Mouse (Mus musculus) liver, embryonic 12.5 days (tissue): ENCODE results near the gene Nek9. TPM values are rescaled to one million over a fixed set of nuclear protein-coding genes. Genes with fewer than 3 reads are reported as not detected.
A peak's percentile ranks its signal among the peaks of the same experiment; 100 is the strongest.

ENCODE experiments used
- ATAC-seq: fragments of 200-750 bp; cut with Nextera tagmentation; 2 replicates; pipeline ENCODE4 v1.8.0; 2017; ENCODE audit warnings: moderate number of reproducible peaks, mild to moderate bottlenecking, moderate library complexity
- H3K27ac ChIP-seq: fragments of 300-500 bp; sonication (generic); 2 replicates; pipeline ENCODE4 v1.5.1; 2016; ENCODE audit warnings: mild to moderate bottlenecking
- H3K27me3 ChIP-seq: fragments of 300-500 bp; sonication (generic); replicated peaks from 2 replicates; pipeline ENCODE4 v1.6.1; 2016; ENCODE audit warnings: mild to moderate bottlenecking, moderate library complexity
- H3K36me3 ChIP-seq: fragments of 300-500 bp; sonication (generic); 2 replicates; pipeline ENCODE4 v1.6.1; 2016; ENCODE audit warnings: mild to moderate bottlenecking, moderate library complexity
- H3K4me1 ChIP-seq: fragments of 300-500 bp; sonication (generic); 2 replicates; pipeline ENCODE4 v1.6.1; 2016
- H3K4me2 ChIP-seq: fragments of 300-500 bp; sonication (generic); 2 replicates; pipeline ENCODE4 v1.6.1; 2016; ENCODE audit warnings: mild to moderate bottlenecking, moderate library complexity
- H3K4me3 ChIP-seq: fragments of 300-500 bp; sonication (generic); 2 replicates; pipeline ENCODE4 v1.5.1; 2016; ENCODE audit warnings: mild to moderate bottlenecking, moderate library complexity
- H3K9ac ChIP-seq: fragments of 300-500 bp; sonication (generic); 2 replicates; pipeline ENCODE4 v1.6.1; 2016; ENCODE audit warnings: mild to moderate bottlenecking, moderate library complexity
- H3K9me3 ChIP-seq: fragments of 300-500 bp; sonication (generic); replicated peaks from 2 replicates; pipeline ENCODE4 v1.6.1; 2016; ENCODE audit warnings: mild to moderate bottlenecking, moderate library complexity
- WGBS: fragments of 180-500 bp; shearing (Covaris S2); methylation state at CpG from one replicate; pipeline ENCODE4 v1.1.7; 2016; ENCODE audit not compliant: insufficient replicate concordance; 5-methylcytosine and 5-hydroxymethylcytosine counted together
- polyA plus RNA-seq: library from polyadenylated mRNA; unstranded; fragments of >200 nt; fragmentation: Nextera tagmentation; extraction: Ambion mirVana; gene quantifications from 2 replicates; pipeline ENCODE4 v1.2.1, GENCODE M21; 2016

Gene Nek9
- polyA plus RNA-seq, 1 experiment from 2014 or later: 11.6 TPM

DNA sequence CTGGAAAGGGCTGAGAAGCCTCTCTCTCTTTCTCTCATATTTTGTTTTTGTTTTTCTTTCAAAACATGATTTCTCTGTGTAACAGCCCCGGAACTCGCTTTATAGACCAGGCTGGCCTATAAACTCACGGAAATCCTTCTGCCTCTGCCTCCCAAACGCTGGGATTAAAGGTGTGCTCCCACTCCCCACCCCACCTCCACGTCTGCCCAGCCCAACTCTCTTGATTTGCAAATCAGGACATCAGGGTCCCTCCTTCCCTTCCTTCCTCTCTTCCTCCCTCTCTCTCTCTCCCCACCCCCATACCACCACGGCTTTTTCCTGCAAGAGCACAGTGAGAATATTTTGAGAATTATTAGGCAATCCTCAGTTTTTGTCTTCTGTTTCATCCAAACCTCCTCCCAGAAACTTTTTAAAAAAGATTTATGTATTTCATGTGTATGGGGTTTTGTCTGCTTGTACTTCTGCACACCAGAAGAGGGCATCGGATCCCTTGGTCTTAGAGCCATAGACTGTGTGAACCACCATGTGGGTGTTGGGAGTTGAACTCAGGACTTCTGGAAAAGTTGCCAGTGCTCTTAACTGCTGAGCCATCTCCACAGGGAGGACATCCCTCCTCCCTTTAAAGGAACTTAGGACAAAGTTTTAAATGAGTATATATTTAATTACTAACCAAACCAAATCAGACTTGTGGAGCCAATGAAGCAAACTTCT lies 67.9 kb downstream of the Nek9 start:
- Histone ChIP-seq H3K36me3 (peaks cover 39% of the 10 kb centered on the region), H3K9ac (0 out of 2 replicates have a peak overlapping the region, but pooled peaks have one; percentile 24), H3K27me3 (no peaks in the 10 kb centered on the region), H3K4me2 (peak overlapping the region; percentile 77), H3K27ac (peak overlapping the region; percentile 18; the same call in 1 of the 2 replicates), H3K4me1 (peaks cover 33% of the 10 kb centered on the region), H3K4me3 (no peak overlapping the region), H3K9me3 (no peaks in the 10 kb centered on the region)
- no peak for ATAC-seq
- 54% methylated on average over 7 of the region's 7 CpGs for WGBS

DNA sequence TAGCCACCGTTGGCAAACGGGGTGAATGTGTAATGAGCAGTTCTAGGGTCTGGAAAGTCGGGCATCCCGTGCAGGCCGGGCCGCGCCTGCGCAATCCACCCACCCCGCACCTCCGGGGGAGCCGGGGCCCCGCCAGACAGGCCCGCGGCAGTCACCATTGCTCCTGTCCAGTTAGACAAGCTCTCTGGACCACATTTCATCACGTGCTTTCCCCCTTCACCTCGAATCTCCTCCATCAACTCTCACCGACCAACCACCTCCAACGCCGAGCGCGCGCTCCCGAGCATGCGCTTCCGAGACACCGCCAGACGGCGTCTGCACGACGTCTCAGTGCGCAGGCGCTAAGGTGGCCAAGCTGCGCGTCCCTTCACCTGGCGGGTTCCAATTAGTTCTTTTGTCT lies 68.8 kb downstream of the Nek9 start, which contains the start of gene Mlh3:
Gene Mlh3, minus strand, starts transcription at position 281 of the 400 bp plus-strand sequence.
- Histone ChIP-seq H3K9ac (peak within 1 kb of the TSS; percentile 75), H3K4me2 (peak within 1 kb of the TSS; percentile 77), H3K27ac (peak within 1 kb of the TSS; percentile 75), H3K36me3 (peaks cover 30% of the 10 kb centered on the region), H3K9me3 (no peaks in the 10 kb centered on the region), H3K4me1 (peaks cover 33% of the 10 kb centered on the region), H3K27me3 (no peaks in the 10 kb centered on the region), H3K4me3 (peak within 1 kb of the TSS; percentile 76)
- peak; percentile 89 for ATAC-seq
- 3% methylated on average over 35 of the region's 35 CpGs for WGBS

DNA sequence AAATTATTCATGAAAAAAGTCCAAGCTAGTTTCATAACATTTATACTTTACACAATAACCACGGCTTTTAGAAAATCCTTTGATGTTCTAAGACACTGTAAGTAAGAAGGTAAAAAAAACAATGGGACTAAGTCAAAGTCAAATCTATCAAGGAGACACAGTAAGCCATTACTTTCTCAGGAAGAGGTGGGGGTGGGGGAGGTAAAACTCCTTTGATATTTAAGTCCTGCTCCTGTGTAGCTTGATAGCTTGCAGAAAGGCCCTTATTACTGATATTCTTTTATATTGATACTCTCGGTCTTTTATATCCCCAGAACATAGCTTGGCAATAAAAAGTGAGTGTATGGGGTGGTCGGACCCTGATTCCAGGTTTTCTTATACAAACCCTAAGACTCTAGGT lies 69.3 kb downstream of the Nek9 start:
- peak overlapping the region; percentile 75 for H3K27ac ChIP-seq
- no peaks in the 10 kb centered on the region for H3K9me3 ChIP-seq
- ATAC-seq: no peak
- H3K4me2 ChIP-seq: peak overlapping the region; percentile 77
- peak overlapping the region; percentile 76 for H3K4me3 ChIP-seq
- H3K4me1 ChIP-seq: peaks cover 33% of the 10 kb centered on the region
- H3K36me3 ChIP-seq: peaks cover 25% of the 10 kb centered on the region
- H3K27me3 ChIP-seq: no peaks in the 10 kb centered on the region
- H3K9ac ChIP-seq: peak overlapping the region; percentile 75
- 49% methylated on average over 3 of the region's 3 CpGs for WGBS

DNA sequence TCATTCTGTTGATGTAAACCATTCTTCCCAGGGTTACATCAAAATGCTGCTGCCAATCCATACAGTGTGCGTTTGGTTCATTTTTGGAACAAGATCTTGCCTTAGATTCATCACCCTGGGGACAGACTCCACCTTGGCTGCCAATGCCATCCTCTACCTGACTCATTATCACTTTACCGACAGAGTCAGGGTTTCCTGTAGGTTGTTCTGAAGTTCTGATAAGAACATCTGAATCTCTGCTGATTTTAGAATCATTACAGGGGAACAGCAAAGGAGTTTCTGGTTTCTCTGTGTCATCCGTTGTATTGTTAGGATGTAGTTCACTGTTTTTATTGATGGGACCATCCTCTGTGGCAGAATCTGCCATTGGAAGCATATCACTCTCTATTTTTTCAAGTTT lies 72.9 kb downstream of the Nek9 start:
- ATAC-seq: no peak
- WGBS: 66% methylated on average over 3 of the region's 3 CpGs
- peaks cover 12% of the 10 kb centered on the region for H3K4me1 ChIP-seq
- H3K9ac ChIP-seq: no peak overlapping the region
- no peak overlapping the region for H3K4me3 ChIP-seq
- no peaks in the 10 kb centered on the region for H3K27me3 ChIP-seq
- H3K27ac ChIP-seq: no peak overlapping the region
- no peaks in the 10 kb centered on the region for H3K9me3 ChIP-seq
- peaks cover 15% of the 10 kb centered on the region; the same call in 1 of the 2 replicates for H3K36me3 ChIP-seq
- H3K4me2 ChIP-seq: no peak overlapping the region

DNA sequence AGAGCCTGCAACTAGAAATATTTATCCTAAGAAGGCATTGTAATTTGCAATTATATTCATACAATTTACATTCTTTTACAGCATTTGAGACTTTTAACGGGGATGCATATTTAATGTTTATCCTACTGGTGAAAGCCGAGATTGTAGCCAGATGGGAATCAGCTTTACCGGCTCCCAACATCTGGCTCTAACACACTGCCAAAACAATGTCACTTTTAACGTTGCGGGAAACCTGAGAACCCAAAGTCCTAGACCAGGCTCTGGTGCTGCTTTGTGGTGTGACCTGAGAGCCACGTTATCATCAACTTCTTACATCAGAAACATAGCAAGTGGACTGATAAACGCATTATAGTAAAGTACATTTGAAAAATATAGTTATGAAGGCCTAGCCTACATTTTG lies 74.2 kb downstream of the Nek9 start:
- Histone ChIP-seq H3K27ac (no peak overlapping the region), H3K4me1 (peaks cover 2% of the 10 kb centered on the region), H3K27me3 (no peaks in the 10 kb centered on the region), H3K9ac (no peak overlapping the region), H3K4me2 (no peak overlapping the region), H3K9me3 (no peaks in the 10 kb centered on the region), H3K4me3 (no peak overlapping the region), H3K36me3 (peaks cover 15% of the 10 kb centered on the region; the same call in 1 of the 2 replicates)
- ATAC-seq: no peak
- 67% methylated on average over 7 of the region's 7 CpGs for WGBS

DNA sequence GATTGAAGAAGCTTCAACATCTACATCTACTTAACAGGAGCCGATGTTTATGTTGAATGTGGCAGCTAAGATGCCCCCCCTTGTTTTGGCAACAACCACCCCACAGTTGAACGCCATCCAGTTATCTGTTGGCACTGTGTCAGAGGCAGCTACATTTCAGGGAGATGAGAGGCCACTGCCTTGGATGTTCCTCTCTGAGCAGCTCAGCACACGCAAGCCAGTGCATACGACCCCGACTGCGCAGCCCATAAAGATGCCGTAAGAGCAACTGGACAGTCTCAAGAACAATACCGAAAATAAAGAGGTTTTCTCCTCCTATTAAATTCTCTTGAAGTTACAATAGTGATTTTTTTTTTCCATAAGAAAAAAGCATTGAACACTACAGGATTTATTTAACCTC lies 74.6 kb downstream of the Nek9 start:
- Histone ChIP-seq H3K4me2 (no peak overlapping the region), H3K4me1 (no peaks in the 10 kb centered on the region), H3K4me3 (no peak overlapping the region), H3K9ac (no peak overlapping the region), H3K27me3 (no peaks in the 10 kb centered on the region), H3K27ac (no peak overlapping the region), H3K9me3 (no peaks in the 10 kb centered on the region), H3K36me3 (peaks cover 15% of the 10 kb centered on the region; the same call in 1 of the 2 replicates)
- WGBS: 84% methylated on average over 8 of the region's 8 CpGs
- ATAC-seq: no peak

DNA sequence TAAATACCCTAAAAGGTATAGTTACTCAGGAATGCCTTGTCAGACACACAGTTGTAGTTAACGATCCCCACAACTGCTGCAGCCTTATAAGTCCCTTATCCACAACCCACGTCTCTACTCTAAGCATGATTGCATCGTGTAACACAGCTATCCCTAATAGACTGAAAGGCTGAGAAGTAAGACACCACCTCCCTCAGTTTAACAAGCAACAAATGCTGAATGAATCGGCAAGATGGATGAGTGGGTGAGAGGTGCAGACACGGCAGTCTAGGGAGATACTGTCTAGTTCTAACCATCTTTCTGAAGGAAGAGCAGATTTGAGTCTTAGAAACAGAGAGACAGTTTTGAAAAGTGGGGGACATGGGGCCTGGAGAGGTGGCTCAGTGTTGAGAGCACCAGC lies 76.0 kb downstream of the Nek9 start:
- H3K9me3 ChIP-seq: no peaks in the 10 kb centered on the region
- H3K9ac ChIP-seq: no peak overlapping the region
- 61% methylated on average over 5 of the region's 5 CpGs for WGBS
- ATAC-seq: no peak
- peaks cover 15% of the 10 kb centered on the region for H3K36me3 ChIP-seq
- no peaks in the 10 kb centered on the region for H3K27me3 ChIP-seq
- H3K4me2 ChIP-seq: no peak overlapping the region
- H3K4me1 ChIP-seq: no peaks in the 10 kb centered on the region
- no peak overlapping the region for H3K27ac ChIP-seq
- no peak overlapping the region for H3K4me3 ChIP-seq

DNA sequence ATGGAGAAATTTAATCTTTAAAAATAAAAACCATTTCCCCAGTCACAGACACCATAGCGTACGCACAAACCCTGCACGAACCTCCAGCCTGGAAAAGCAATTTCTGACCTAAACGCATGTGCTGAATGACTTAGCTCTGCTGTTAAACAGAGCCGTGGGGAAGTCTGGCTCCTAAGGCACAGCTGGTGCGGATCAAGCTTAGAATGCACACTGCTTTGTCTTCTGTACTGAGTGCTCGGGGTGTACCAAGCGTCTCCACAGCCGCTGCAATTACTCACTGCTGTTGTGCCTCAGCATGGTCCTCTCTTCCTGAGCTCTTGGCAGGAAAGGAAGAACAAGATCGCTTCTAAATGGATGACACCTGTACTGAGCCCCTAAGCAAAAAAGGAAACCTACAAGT lies 76.7 kb downstream of the Nek9 start:
- ATAC-seq: no peak
- H3K27ac ChIP-seq: no peak overlapping the region

DNA sequence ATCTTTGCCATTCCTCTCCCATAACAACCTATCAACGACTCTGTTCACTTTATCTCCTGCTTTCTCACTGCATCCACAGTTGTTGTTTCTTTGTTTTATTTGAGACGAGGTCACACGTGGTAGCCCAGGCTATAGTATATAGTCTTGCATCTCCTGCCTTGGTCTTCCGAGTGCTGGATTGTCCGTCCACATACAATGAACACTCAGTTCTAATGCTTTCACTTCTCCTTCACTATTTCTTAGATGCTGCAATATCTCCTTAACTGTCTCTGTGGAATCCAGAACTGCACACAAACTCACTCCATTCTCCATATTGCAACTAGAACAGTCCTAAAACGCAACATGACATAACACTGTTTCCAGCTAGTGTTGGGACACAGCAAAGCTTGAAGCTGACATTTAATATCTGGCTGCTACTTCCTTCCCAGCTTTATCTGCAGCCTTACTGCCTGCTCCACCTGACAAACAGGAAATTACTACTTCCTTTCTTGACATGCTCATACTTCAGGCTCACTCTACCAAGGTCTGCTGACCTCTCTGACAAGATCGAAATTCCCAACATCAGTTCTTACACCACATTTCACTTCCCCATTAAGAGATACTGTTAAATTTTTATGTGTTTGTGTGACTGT lies 82.0 kb downstream of the Nek9 start:
- Histone ChIP-seq H3K27me3 (no peaks in the 10 kb centered on the region), H3K36me3 (peaks cover 11% of the 10 kb centered on the region), H3K4me1 (peaks cover 21% of the 10 kb centered on the region), H3K27ac (peak overlapping the region; percentile 39), H3K4me3 (no peak overlapping the region), H3K4me2 (peak overlapping the region; percentile 1; the same call in 1 of the 2 replicates), H3K9ac (no peak overlapping the region), H3K9me3 (no peaks in the 10 kb centered on the region)
- ATAC-seq: no peak
- 25% methylated on average over 7 of the region's 7 CpGs for WGBS

More for the DNA sequence above, 76.7 kb downstream of the Nek9 start:
- Histone ChIP-seq H3K4me2 (no peak overlapping the region), H3K9me3 (no peaks in the 10 kb centered on the region), H3K4me1 (peaks cover 6% of the 10 kb centered on the region), H3K4me3 (no peak overlapping the region), H3K27me3 (no peaks in the 10 kb centered on the region), H3K9ac (no peak overlapping the region), H3K36me3 (peaks cover 11% of the 10 kb centered on the region)
- 73% methylated on average over 10 of the region's 10 CpGs for WGBS

DNA sequence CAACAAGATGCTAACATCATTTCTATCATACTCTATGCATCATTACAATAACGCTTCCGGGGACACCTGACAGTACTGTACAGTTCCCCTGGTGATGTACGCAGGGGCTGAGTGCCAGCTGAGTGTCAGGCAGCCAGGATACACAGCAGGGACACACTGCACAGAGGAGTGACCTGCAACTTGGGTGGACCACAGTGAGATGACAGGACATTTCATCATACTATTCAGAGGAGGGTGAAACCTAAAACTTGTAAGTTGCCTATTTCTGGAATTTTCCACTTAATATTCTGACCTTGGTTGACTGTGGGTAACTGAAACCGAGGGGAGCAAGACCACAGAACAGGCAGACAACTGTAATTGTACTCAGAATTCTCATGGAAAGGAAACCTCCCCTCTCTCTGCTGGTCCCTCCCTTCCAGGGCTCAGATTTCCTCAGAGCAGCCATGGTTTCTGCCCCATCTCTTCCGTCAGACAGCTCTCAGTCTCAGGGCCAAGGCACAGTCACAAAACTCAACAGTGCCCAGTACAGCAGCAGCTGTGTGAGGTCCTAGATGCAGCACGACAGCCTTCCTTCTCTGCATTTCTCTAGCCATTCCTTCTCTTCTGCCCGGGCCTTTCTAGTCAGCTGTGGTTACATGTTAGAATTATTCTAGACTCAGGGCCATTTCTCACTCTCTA lies 82.9 kb downstream of the Nek9 start:
- 60% methylated on average over 7 of the region's 7 CpGs for WGBS
- Histone ChIP-seq H3K36me3 (peaks cover 11% of the 10 kb centered on the region), H3K9ac (no peak overlapping the region)

DNA sequence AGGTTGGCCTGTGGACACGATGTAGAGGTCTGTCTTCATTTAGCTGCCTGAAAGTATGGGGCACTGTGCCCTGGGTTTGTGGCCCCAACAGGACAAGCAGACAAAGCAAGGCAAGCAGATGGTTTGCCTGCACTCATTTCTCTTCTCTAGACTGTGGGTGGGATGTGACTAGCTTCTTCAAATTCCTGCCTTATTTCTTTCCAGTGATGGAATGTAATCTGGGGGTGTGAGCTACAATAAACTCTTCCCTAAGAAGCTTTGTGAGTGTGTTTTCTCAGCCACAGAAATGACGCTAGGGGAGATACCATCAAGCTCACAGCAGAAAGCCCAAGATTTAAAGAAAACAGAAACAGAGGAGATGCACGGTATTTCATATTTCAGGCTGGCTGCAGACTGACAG lies 87.1 kb downstream of the Nek9 start:
- no peak overlapping the region for H3K4me3 ChIP-seq
- H3K27ac ChIP-seq: no peak overlapping the region
- 73% methylated on average over 3 of the region's 3 CpGs for WGBS
- no peak overlapping the region for H3K4me2 ChIP-seq
- no peak overlapping the region for H3K9ac ChIP-seq
- H3K4me1 ChIP-seq: peaks cover 11% of the 10 kb centered on the region
- no peaks in the 10 kb centered on the region for H3K27me3 ChIP-seq
- no peak for ATAC-seq
- peaks cover 8% of the 10 kb centered on the region for H3K36me3 ChIP-seq
- 0 out of 2 replicates have a peak, but pooled peaks cover 4% of the 10 kb centered on the region for H3K9me3 ChIP-seq

More for the DNA sequence above, 82.9 kb downstream of the Nek9 start:
- H3K4me1 ChIP-seq: peaks cover 21% of the 10 kb centered on the region
- ATAC-seq: no peak
- H3K4me3 ChIP-seq: no peak overlapping the region
- H3K27ac ChIP-seq: 0 out of 2 replicates have a peak overlapping the region, but pooled peaks have one; percentile 37
- H3K9me3 ChIP-seq: no peaks in the 10 kb centered on the region
- no peak overlapping the region for H3K4me2 ChIP-seq
- no peaks in the 10 kb centered on the region for H3K27me3 ChIP-seq
